In genomic region chr11:62035220-62035619, GRCm38 (mm10) we compare ENCODE assay signal across 17 mouse cellular contexts.
A peak's percentile ranks its signal among the peaks of the same experiment; 100 is the strongest.
DNase-seq lines count a peak whose midpoint lies in the region; TF ChIP-seq lines count a peak whose summit lies in the region.
"Had no signal": no experiment of that assay in that cellular context is flagged by ENCODE, and none has a peak within 500 bp of the region (broad histone marks: within the 10 kb centered on the region; RNA-seq: fewer than 3 reads in every experiment).

No protein-coding gene starts in this region.

- H3K4me3 ChIP-seq in C2C12 (ENCODE audit: insufficient read depth, poor library complexity, severe bottlenecking) (no peak overlapping the region), myocyte (no peak overlapping the region)

- H3K4me2 ChIP-seq in myocyte (ENCODE audit: low read depth), result peak overlapping the region; percentile 55

- intact Hi-C loops in left cerebral cortex, postnatal 14 days (cut with DNase I), result no loop called here

- no peak for TF ChIP-seq CTCF in C2C12 (IDR thresholded peaks at IDR 0.05; ENCODE audit: control insufficient read depth, insufficient read depth, insufficient read length)

- DNase-seq in heart, adult 18-20 months, result no peak
- DNase-seq in left cerebral cortex, postnatal 14 days (ENCODE audit: low spot score in 2 of 2), result no peak
- DNase-seq: adrenal gland, adult 2 months; adrenal gland, adult 8-10 months; adrenal gland, postnatal 10 days; adrenal gland, postnatal 14 days; adrenal gland, postnatal 25 days; adrenal gland, postnatal 36 days; B cell, adult 2 months; cerebellum, adult 11 months; cerebellum, adult 11-12 months; cerebellum, adult 18-20 months; cerebellum, adult 2 months had no signal

- TF ChIP-seq POLR2A in myocyte (IDR thresholded peaks at IDR 0.05; ENCODE audit: insufficient read length, low read depth), result no peak

- H3K36me3 ChIP-seq in C2C12 (ENCODE audit: control insufficient read depth, insufficient read depth), result no peaks in the 10 kb centered on the region
- H3K36me3 ChIP-seq in myocyte (ENCODE audit: control insufficient read depth, insufficient read depth), result no peaks in the 10 kb centered on the region

- no peaks in the 10 kb centered on the region for H3K79me3 ChIP-seq in C2C12 (ENCODE audit: low read depth)

- H3K79me2 ChIP-seq in C2C12 (ENCODE audit: control insufficient read depth, insufficient read depth) (no peaks in the 10 kb centered on the region), myocyte (ENCODE audit: control insufficient read depth, insufficient read depth) (no peaks in the 10 kb centered on the region)

- H3K27me3 ChIP-seq in C2C12 (ENCODE audit: control insufficient read depth, insufficient read depth, insufficient read length) (no peaks in the 10 kb centered on the region), myocyte (ENCODE audit: control insufficient read depth, insufficient read depth, insufficient read length) (peaks cover 10% of the 10 kb centered on the region)
- H3K27me3 ChIP-seq: CH12.LX, Patski had no signal

- H3ac ChIP-seq in C2C12 (ENCODE audit: control insufficient read depth, insufficient read length, low read depth) (no peak overlapping the region), myocyte (ENCODE audit: control insufficient read depth, insufficient read length) (no peak overlapping the region)

TF ChIP-seq in C2C12, 6 proteins besides CTCF, POLR2A, EP300 and RAD21:
- TF ChIP-seq MAX (IDR thresholded peaks at IDR 0.05), result no peak
- TF ChIP-seq CEBPB (IDR thresholded peaks at IDR 0.05; ENCODE audit: low read depth), result no peak
- no peak for TF ChIP-seq MYOG (IDR thresholded peaks at IDR 0.05; ENCODE audit: control insufficient read depth, extremely low read depth, insufficient read length)
- TF ChIP-seq MYOD1 (IDR thresholded peaks at IDR 0.05; ENCODE audit: control insufficient read depth, insufficient read length, low read depth), result peak; percentile 66
- TF ChIP-seq FOSL1 (IDR thresholded peaks at IDR 0.05; ENCODE audit: insufficient read depth, low read length, poor library complexity, severe bottlenecking), result no peak
TF ChIP-seq in C2C12: peak in this region for 1.

TF ChIP-seq in myocyte, 11 proteins besides CTCF, POLR2A, EP300 and RAD21:
- TF ChIP-seq TCF12 (IDR thresholded peaks at IDR 0.05; ENCODE audit: insufficient read depth, poor library complexity, severe bottlenecking) (no peak), MYOD1 (IDR thresholded peaks at IDR 0.05; ENCODE audit: control insufficient read depth in 1 of 3, insufficient read length in 2 of 3, low read depth in 2 of 3) (peak in 2 of 3 experiments; percentile 37 to 69)
